Mouse (Mus musculus): ENCODE results near the gene Serpine2. TPM values are rescaled to one million over a fixed set of nuclear protein-coding genes. Genes with fewer than 3 reads are reported as not detected.

The Serpine2 gene
- polyA plus RNA-seq, 1 experiment from 2014 or later, result 369 TPM

DNA sequence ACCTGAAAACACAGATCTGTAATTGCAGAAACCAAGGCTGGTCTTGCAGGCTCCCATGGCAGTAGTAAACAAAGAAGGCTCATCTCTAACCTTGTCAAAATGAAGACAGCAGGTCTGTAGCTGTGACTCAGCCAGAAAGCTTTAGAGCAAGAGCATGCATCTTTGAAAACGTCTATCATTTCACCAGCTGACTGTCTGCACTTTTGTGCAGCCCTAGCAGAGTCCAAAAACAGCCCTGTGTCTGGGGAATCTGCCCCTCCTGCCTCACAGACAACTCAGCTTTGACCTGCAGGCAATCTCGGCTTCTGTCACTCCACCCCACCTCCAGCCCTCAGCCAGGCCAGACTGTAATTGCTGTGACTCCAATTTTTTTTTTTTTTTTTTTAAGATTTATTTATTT lies 105.6 kb downstream of the Serpine2 start:
- H3K4me3 ChIP-seq (ENCODE audit: low read length), result no peak overlapping the region
- H3K9ac ChIP-seq (ENCODE audit: low read length), result no peak overlapping the region
- no peak for ATAC-seq (ENCODE audit: low read depth)
- no peak overlapping the region for H3K4me2 ChIP-seq (ENCODE audit: low read depth, low read length)
- H3K4me1 ChIP-seq (replicated peaks; ENCODE audit: control insufficient read depth, insufficient read depth, low read length), result peaks cover 6% of the 10 kb centered on the region
- WGBS, result 40% methylated on average over 2 of the region's 2 CpGs
- H3K27me3 ChIP-seq (ENCODE audit: control insufficient read depth, insufficient read depth, low read depth, low read length), result no peaks in the 10 kb centered on the region
- H3K9me3 ChIP-seq (ENCODE audit: control insufficient read depth, low read length), result no peaks in the 10 kb centered on the region
- no peaks in the 10 kb centered on the region; the same call in 1 of the 2 replicates for H3K36me3 ChIP-seq (ENCODE audit: control insufficient read depth, insufficient read depth, low read length)
- no peak overlapping the region for H3K27ac ChIP-seq (ENCODE audit: low read length)

DNA sequence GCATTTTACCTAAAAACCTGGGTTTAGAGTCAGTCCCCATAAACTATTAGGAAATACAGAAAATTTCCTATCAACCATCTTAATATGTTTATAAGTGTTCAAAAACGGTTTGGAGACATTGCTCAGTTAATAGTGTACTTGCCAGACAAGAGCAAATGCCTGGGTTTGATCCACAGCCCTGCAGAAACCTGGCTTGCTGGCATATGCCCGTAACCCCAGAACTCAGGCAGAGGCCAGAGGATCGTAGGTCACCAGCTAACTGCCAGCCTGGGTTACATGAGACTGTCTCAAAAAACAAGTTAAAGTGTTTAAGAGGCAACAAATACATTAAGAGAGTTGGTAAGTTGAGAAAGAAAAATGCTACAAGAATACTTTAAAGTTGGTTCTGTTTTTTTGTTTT lies 106.0 kb downstream of the Serpine2 start:
- H3K4me1 ChIP-seq (replicated peaks; ENCODE audit: control insufficient read depth, insufficient read depth, low read length), result peaks cover 6% of the 10 kb centered on the region
- no peaks in the 10 kb centered on the region for H3K9me3 ChIP-seq (ENCODE audit: control insufficient read depth, low read length)
- no peaks in the 10 kb centered on the region for H3K27me3 ChIP-seq (ENCODE audit: control insufficient read depth, insufficient read depth, low read depth, low read length)
- no peak overlapping the region for H3K27ac ChIP-seq (ENCODE audit: low read length)
- ATAC-seq (ENCODE audit: low read depth), result no peak
- H3K4me3 ChIP-seq (ENCODE audit: low read length), result no peak overlapping the region
- WGBS, result 85% methylated on average over 3 of the region's 3 CpGs
- no peak overlapping the region for H3K4me2 ChIP-seq (ENCODE audit: low read depth, low read length)
- H3K36me3 ChIP-seq (ENCODE audit: control insufficient read depth, insufficient read depth, low read length), result no peaks in the 10 kb centered on the region; the same call in 1 of the 2 replicates
- no peak overlapping the region for H3K9ac ChIP-seq (ENCODE audit: low read length)

DNA sequence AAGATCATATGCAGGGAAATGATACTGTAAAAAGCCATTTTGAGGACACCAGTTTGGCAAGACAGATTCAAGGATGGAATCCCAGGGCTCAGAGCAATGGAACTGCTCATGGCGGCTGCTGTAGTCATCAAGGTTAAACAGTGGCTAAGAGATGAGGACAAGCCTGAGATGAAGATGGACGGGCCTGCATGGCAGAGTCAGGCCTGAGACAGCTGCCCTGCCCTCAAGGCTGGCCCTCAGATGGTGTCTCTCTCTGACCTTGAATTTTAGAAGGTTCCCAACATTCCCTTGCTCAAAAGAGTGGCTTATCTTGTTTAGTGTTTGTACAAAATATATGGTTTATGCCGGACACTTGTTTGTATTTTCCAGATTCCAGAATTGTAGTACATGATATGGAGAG lies 107.5 kb downstream of the Serpine2 start:
- ATAC-seq (ENCODE audit: low read depth), result no peak
- H3K4me1 ChIP-seq (replicated peaks; ENCODE audit: control insufficient read depth, insufficient read depth, low read length), result peaks cover 6% of the 10 kb centered on the region
- no peaks in the 10 kb centered on the region; the same call in 1 of the 2 replicates for H3K36me3 ChIP-seq (ENCODE audit: control insufficient read depth, insufficient read depth, low read length)
- H3K4me3 ChIP-seq (ENCODE audit: low read length), result no peak overlapping the region
- no peak overlapping the region for H3K4me2 ChIP-seq (ENCODE audit: low read depth, low read length)
- no peaks in the 10 kb centered on the region for H3K27me3 ChIP-seq (ENCODE audit: control insufficient read depth, insufficient read depth, low read depth, low read length)
- no peak overlapping the region for H3K27ac ChIP-seq (ENCODE audit: low read length)
- no peak overlapping the region for H3K9ac ChIP-seq (ENCODE audit: low read length)
- H3K9me3 ChIP-seq (ENCODE audit: control insufficient read depth, low read length), result no peaks in the 10 kb centered on the region
- 80% methylated on average over 3 of the region's 3 CpGs for WGBS

DNA sequence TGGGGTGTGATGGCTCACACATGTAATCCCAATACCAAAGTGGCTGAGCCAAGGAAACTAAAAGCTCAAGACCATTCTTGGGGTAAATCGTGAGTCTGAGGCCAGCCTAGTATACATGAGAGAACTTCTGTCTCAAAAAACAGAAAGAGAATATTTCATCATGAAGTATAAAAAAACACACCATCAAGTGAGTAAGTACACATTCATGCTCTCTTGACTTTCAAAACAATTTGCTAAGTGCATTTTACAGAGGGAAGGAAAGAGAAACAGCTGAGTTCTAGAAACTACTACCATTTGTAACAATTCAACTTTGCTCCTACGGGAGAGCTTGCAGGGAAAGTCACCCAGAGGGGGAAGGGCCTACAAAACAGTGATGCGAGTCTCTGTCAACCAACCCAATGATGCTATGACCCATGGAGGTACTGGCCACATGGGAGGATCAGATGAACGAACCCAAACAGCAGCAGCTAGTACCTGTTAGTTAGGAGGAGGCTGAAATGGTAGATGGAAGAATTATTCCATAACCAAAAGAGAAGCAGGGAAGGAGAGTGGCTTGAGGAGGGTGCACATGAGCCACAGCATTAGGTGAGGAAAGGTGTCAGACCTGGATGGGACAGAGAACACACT lies 108.2 kb downstream of the Serpine2 start:
- Histone ChIP-seq H3K27me3 (ENCODE audit: control insufficient read depth, insufficient read depth, low read depth, low read length) (no peaks in the 10 kb centered on the region), H3K4me3 (ENCODE audit: low read length) (no peak overlapping the region), H3K4me1 (replicated peaks; ENCODE audit: control insufficient read depth, insufficient read depth, low read length) (peaks cover 5% of the 10 kb centered on the region), H3K36me3 (ENCODE audit: control insufficient read depth, insufficient read depth, low read length) (no peaks in the 10 kb centered on the region; the same call in 1 of the 2 replicates), H3K27ac (ENCODE audit: low read length) (no peak overlapping the region), H3K9me3 (ENCODE audit: control insufficient read depth, low read length) (no peaks in the 10 kb centered on the region), H3K9ac (ENCODE audit: low read length) (no peak overlapping the region), H3K4me2 (ENCODE audit: low read depth, low read length) (no peak overlapping the region)
- ATAC-seq (ENCODE audit: low read depth), result no peak
- 64% methylated on average over 4 of the region's 4 CpGs for WGBS

DNA sequence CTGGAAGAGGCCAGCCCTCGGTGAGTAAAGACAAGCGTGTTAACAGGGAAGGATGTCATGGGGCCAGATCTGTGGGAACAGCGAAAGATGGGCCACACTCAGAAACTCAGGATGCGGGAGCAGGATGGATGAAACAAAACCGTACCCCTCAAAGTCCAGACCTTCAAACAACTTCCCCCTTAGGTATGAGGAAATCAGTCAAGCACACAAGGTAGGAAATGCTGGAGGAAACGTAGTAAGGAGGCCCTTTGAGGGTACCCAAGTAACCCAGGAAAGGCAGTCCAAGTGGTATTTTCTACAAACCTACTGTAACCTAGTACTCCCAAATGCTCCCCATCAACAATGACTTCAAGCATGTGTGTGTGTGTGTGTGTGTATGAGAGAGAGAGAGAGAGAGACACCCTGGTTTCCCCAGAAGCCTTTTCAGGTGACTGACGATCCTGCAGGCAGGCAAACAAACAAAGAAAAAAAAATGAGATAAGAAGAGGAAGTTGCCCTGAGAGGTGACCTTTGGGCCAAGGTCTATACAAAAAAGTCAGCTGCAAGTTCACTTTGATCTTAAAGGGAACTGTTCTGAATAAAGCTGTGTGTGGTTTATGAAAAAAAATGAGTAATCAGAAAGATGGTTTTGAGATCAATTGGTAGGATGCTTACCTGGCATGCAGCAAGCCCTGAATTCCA lies 108.8 kb downstream of the Serpine2 start:
- Histone ChIP-seq H3K9ac (ENCODE audit: low read length) (no peak overlapping the region), H3K27ac (ENCODE audit: low read length) (no peak overlapping the region), H3K4me3 (ENCODE audit: low read length) (no peak overlapping the region), H3K36me3 (ENCODE audit: control insufficient read depth, insufficient read depth, low read length) (no peaks in the 10 kb centered on the region; the same call in 1 of the 2 replicates), H3K4me1 (replicated peaks; ENCODE audit: control insufficient read depth, insufficient read depth, low read length) (peaks cover 4% of the 10 kb centered on the region), H3K9me3 (ENCODE audit: control insufficient read depth, low read length) (no peaks in the 10 kb centered on the region), H3K27me3 (ENCODE audit: control insufficient read depth, insufficient read depth, low read depth, low read length) (no peaks in the 10 kb centered on the region), H3K4me2 (ENCODE audit: low read depth, low read length) (no peak overlapping the region)
- no peak for ATAC-seq (ENCODE audit: low read depth)
- 59% methylated on average over 7 of the region's 7 CpGs for WGBS

DNA sequence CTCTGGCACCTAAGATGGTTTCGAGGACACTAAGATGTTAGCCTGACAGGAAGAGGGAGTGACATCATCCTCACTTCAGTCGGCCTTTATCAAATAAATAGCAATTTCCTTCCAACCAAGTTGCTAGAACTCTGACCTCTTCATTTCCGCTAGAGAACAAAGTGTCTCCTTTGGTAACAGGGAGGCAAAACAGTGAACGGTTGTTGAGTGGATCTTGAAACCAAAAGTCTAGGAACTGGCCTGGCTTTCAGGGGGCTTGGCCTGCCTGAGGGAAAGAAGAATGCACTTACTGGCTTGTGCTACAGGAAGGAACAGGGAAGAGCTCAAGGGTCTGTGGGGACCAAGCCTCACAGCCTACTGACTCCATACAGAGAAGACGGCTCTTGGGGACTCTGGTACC lies 109.8 kb downstream of the Serpine2 start:
- peak; percentile 40; the same call in 1 of the 2 replicates for ATAC-seq (ENCODE audit: low read depth)
- Histone ChIP-seq H3K27me3 (ENCODE audit: control insufficient read depth, insufficient read depth, low read depth, low read length) (no peaks in the 10 kb centered on the region), H3K9ac (ENCODE audit: low read length) (no peak overlapping the region), H3K4me1 (replicated peaks; ENCODE audit: control insufficient read depth, insufficient read depth, low read length) (peaks cover 4% of the 10 kb centered on the region; the same call in 1 of the 2 replicates), H3K27ac (ENCODE audit: low read length) (no peak overlapping the region), H3K9me3 (ENCODE audit: control insufficient read depth, low read length) (no peaks in the 10 kb centered on the region), H3K4me3 (ENCODE audit: low read length) (no peak overlapping the region), H3K4me2 (ENCODE audit: low read depth, low read length) (no peak overlapping the region), H3K36me3 (ENCODE audit: control insufficient read depth, insufficient read depth, low read length) (no peaks in the 10 kb centered on the region; the same call in 1 of the 2 replicates)
- 34% methylated on average over 5 of the region's 5 CpGs for WGBS

DNA sequence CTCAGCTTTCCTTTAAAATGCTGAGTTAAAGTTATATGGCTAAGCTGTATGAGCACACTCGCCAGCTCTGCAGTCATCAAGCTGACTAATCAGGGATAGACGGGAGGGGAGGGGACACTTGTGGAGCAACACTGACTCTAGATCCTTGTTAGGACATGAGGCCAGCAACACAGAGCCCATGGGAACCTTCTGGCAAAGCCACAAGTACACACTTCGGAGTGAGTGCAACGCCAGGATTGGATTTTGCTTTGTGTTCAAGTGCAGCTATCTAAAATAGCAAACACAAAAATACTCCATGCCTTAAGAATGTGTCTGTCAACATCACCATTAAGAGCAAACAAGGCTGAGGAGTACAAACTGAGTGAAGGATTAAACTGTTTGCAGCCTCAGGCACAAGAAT lies 114.9 kb downstream of the Serpine2 start:
- no peak overlapping the region for H3K4me3 ChIP-seq (ENCODE audit: low read length)
- ATAC-seq (ENCODE audit: low read depth), result peak; percentile 95
- no peaks in the 10 kb centered on the region; the same call in 1 of the 2 replicates for H3K36me3 ChIP-seq (ENCODE audit: control insufficient read depth, insufficient read depth, low read length)
- H3K27me3 ChIP-seq (ENCODE audit: control insufficient read depth, insufficient read depth, low read depth, low read length), result no peaks in the 10 kb centered on the region
- WGBS, result 60% methylated on average over 4 of the region's 4 CpGs
- H3K4me1 ChIP-seq (replicated peaks; ENCODE audit: control insufficient read depth, insufficient read depth, low read length), result no peaks in the 10 kb centered on the region
- 0 out of 2 replicates have a peak overlapping the region, but pooled peaks have one; percentile 32 for H3K27ac ChIP-seq (ENCODE audit: low read length)
- no peaks in the 10 kb centered on the region for H3K9me3 ChIP-seq (ENCODE audit: control insufficient read depth, low read length)
- H3K9ac ChIP-seq (ENCODE audit: low read length), result no peak overlapping the region
- no peak overlapping the region for H3K4me2 ChIP-seq (ENCODE audit: low read depth, low read length)

Other genes with a start within 250 kb of the Serpine2 start
- 0.41 and 1.1 TPM in 2 replicates for gene Ap1s3, start 189.2 kb downstream of the Serpine2 start, polyA plus RNA-seq (2015; fragmentation: Nextera tagmentation; extraction: Ambion mirVana)
- gene Mrpl44, start 85.2 kb downstream of the Serpine2 start, polyA plus RNA-seq (2015; fragmentation: Nextera tagmentation; extraction: Ambion mirVana), result 54.1 and 55.0 TPM in 2 replicates
- 43.7 and 48.7 TPM in 2 replicates for gene Wdfy1, start 85.0 kb downstream of the Serpine2 start, polyA plus RNA-seq (2015; fragmentation: Nextera tagmentation; extraction: Ambion mirVana)

All from lung, embryonic 16.5 days (tissue).